Mouse (Mus musculus) bone marrow, adult 2 months (tissue): Measurements from ENCODE around the gene Mgat3. TPM values are rescaled to one million over a fixed set of nuclear protein-coding genes. Genes with fewer than 3 reads are reported as not detected.

ENCODE experiments used
- H3K27ac ChIP-seq: fragments of 200-500 bp; 2 replicates; pipeline ENCODE4 v1.5.1; 2012; ENCODE audit warnings: low read depth, mild to moderate bottlenecking, control low read depth, inconsistent platforms, low read length; ENCODE audit not compliant: control insufficient read depth, poor library complexity, insufficient read depth
- H3K4me1 ChIP-seq: fragments of 200-500 bp; 2 replicates; pipeline ENCODE4 v1.6.1; 2011; ENCODE audit warnings: low read length; ENCODE audit not compliant: control insufficient read depth, insufficient read depth
- H3K4me3 ChIP-seq: fragments of 200-500 bp; replicated peaks from 2 replicates; pipeline ENCODE3; 2011; ENCODE audit warnings: mild to moderate bottlenecking, low read depth, low read length, control low read depth; ENCODE audit not compliant: control insufficient read depth
- CTCF ChIP-seq: fragments of 200-500 bp; IDR thresholded peaks from 2 replicates; pipeline ENCODE4 v1.5.1; 2011; ENCODE audit warnings: low read length, control low read depth; ENCODE audit not compliant: control insufficient read depth, insufficient read depth
- POLR2A ChIP-seq: fragments of 200-500 bp; IDR thresholded peaks from 2 replicates; pipeline ENCODE4 v1.6.1; 2011; ENCODE audit warnings: low read depth, mild to moderate bottlenecking, control low read depth, low read length, borderline replicate concordance; ENCODE audit not compliant: control insufficient read depth
- WGBS: fragments of 180-500 bp; shearing (Covaris S2); methylation state at CpG from one replicate; pipeline ENCODE4 v1.1.7; 2018; 5-methylcytosine and 5-hydroxymethylcytosine counted together
- polyA plus RNA-seq: library from polyadenylated mRNA; stranded (reverse); fragments of >200 nt; gene quantifications from 2 replicates; pipeline ENCODE4 v1.2.4, GENCODE M21; 2011; ENCODE audit warnings: low replicate concordance; ENCODE audit not compliant: missing spikeins, insufficient read depth, insufficient read length

The Mgat3 gene
- polyA plus RNA-seq, 1 experiment, result 0.97 TPM

DNA sequence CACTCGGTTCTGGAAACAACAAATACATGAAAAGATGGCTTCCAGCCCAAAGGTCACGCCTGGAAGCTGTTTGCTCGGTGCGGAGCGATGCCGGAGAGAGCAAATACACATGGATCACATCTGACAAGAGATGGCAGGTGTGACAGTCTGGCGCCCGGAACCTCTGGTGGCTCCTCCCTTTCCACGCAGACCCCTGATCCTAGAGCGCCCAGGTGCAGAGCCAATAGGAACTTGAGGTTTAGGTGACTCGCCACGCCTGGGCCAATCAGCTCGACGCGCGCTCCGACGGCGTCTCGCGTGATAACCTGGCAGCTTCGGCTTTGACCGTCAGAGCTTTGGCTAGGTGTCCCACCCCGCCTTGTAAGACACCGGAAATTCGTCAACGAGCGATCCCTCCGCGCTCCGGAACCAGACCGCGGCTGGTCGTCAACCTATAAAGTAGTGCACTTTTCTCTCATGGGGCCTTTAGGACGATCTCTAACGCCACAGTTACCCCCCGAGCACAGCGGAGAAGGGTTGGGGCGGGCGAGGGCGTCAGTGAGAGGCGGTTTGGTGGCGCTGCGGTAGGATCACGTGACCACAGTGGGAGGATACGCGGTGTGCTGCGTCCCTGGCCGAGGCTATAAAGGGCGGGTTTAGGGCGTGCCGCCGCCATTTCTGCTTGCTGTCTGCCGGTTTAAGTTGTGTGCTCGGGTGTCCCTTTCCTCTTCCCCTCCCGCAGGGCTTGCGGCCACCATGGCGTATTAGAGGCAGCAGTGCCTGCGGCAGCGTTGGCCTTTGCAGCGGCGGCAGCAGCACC lies 81.5 kb downstream of the Mgat3 start, which contains the start of gene Atf4:
Gene Atf4 (plus strand): TSS at position 338 of the 799 bp plus-strand sequence.
- H3K4me1 ChIP-seq, result peaks cover 1% of the 10 kb centered on the region; the same call in 1 of the 2 replicates
- TF ChIP-seq POLR2A (peak; percentile 100), CTCF (0 out of 2 replicates have a peak, but pooled peaks have one; percentile 12)
- H3K27ac ChIP-seq, result peak within 1 kb of the TSS; percentile 98
- H3K4me3 ChIP-seq, result peak within 1 kb of the TSS; percentile 91
- under 1% methylated on average over 62 of the region's 62 CpGs for WGBS

DNA sequence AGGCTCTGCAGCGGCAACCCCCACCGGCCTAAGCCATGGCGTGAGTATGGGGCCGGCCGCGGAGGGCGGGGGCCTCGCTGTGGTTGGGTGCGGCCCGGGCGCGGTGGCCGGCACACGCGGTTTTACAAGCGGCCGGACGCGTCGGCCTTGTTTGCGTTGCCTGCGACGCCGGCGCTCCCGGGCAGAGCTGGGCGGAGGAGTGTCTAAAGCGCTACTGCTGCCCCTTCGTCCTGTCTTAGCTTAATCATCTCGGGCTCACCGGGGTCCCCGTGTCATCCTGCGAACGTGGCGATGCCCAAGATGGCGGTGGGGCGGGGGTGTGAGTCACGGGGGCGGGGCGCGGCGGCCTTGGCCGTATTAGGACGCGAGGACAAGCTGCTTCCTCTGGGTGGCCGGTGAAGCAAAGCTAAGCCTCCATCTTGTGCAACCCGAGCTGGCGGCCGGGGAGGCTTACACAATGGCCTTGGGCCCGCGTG lies 82.2 kb downstream of the Mgat3 start:
- Histone ChIP-seq H3K4me1 (peaks cover 1% of the 10 kb centered on the region; the same call in 1 of the 2 replicates), H3K27ac (peak overlapping the region; percentile 98), H3K4me3 (peak overlapping the region; percentile 91)
- WGBS, result under 1% methylated on average over 51 of the region's 51 CpGs
- TF ChIP-seq POLR2A (peak; percentile 48; the same call in 1 of the 2 replicates), CTCF (no peak)

DNA sequence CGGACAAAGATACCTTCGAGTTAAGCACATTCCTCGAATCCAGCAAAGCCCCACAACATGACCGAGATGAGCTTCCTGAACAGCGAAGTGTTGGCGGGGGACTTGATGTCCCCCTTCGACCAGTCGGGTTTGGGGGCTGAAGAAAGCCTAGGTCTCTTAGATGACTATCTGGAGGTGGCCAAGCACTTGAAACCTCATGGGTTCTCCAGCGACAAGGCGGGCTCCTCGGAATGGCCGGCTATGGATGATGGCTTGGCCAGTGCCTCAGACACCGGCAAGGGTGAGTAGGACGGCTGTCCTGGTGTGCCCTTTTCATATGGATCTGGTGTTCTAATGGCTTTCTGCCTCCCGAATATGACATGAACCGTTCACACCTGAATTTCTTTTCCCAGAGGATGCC lies 82.7 kb downstream of the Mgat3 start:
- TF ChIP-seq POLR2A, result no peak
- no peak for TF ChIP-seq CTCF
- 8% methylated on average over 16 of the region's 16 CpGs for WGBS
- Histone ChIP-seq H3K4me3 (peak overlapping the region; percentile 91), H3K27ac (peak overlapping the region; percentile 76), H3K4me1 (peaks cover 1% of the 10 kb centered on the region; the same call in 1 of the 2 replicates)

DNA sequence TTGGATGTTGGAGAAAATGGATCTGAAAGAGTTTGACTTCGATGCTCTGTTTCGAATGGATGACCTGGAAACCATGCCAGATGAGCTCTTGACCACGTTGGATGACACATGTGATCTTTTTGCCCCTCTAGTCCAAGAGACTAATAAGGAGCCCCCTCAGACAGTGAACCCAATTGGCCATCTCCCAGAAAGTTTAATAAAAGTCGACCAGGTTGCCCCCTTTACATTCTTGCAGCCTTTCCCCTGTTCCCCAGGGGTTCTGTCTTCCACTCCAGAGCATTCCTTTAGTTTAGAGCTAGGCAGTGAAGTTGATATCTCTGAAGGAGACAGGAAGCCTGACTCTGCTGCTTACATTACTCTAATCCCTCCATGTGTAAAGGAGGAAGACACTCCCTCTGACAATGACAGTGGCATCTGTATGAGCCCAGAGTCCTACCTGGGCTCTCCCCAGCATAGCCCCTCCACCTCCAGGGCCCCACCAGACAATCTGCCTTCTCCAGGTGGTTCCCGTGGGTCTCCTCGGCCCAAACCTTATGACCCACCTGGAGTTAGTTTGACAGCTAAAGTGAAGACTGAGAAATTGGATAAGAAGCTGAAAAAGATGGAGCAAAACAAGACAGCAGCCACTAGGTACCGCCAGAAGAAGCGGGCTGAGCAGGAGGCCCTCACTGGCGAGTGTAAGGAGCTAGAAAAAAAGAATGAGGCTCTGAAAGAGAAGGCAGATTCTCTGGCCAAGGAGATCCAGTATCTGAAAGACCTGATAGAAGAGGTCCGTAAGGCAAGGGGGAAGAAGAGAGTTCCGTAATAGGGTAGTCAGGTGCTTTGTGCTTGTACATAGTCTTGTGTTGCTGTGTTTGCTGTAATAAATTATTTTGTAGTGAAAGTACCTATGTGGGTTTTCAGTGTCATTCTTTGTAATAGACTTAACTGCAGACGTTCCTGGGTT lies 83.4 kb downstream of the Mgat3 start:
- 54% methylated on average over 12 of the region's 12 CpGs for WGBS
- Histone ChIP-seq H3K27ac (peak overlapping the region; percentile 76), H3K4me1 (peaks cover 1% of the 10 kb centered on the region; the same call in 1 of the 2 replicates), H3K4me3 (peak overlapping the region; percentile 91)
- TF ChIP-seq POLR2A (no peak), CTCF (no peak)

- TF ChIP-seq POLR2A, result no peak
- no peak for TF ChIP-seq CTCF
- peak overlapping the region; percentile 62 for H3K27ac ChIP-seq
- H3K4me1 ChIP-seq, result peaks cover 1% of the 10 kb centered on the region; the same call in 1 of the 2 replicates
- H3K4me3 ChIP-seq, result no peak overlapping the region
- 34% methylated on average over 4 of the region's 4 CpGs for WGBS
Measured at GRCm38 (mm10) chr15:80257602-80258239, 84.2 kb downstream of the Mgat3 start.

DNA sequence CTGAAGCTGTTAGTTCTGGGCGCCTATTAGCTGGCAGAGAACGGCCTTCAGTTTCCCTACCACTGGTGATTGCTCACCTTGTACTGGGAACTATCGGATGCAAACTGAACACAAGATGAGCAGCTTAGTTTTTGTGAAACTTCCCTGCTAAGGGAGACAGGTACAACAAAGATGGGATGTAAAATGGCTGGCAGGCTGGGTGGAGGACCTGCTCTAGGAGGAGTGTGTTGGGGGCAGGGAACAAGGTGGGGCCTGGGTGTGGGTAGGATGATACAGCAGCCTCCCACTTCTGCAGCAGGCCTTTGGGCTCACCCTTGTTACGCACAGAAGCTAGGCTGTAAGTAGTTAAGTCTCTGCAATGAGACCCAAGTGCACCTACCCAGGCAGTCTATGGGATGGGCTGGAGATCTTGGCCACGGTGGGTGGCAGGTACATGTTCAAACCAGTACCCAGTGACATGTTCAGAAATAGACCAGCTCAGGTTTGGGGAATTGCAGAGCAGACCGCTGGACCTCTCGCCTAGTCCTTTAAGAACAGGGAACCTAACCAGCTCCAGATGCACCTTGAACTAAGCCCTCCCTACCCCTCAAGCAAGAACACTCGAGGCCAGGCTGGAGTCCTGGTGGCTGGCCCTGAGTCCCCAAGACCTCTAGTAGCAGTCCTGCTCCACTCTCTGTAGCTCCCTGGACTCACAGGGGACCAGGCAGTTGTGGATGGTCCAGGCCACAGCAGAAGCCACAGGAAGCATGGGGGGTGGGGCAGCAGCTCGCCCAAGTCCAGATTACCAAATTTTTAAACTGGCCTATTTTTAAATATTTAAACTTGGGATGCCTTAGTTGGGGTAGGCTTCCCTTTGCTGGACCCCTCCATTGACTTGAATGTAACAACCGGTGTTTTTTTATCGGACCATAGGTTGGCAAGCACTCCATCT lies 85.0 kb downstream of the Mgat3 start:
- H3K4me1 ChIP-seq, result peaks cover 1% of the 10 kb centered on the region; the same call in 1 of the 2 replicates
- TF ChIP-seq CTCF, result no peak
- no peak for TF ChIP-seq POLR2A
- 57% methylated on average over 11 of the region's 11 CpGs for WGBS
- no peak overlapping the region for H3K4me3 ChIP-seq
- peak overlapping the region; percentile 62 for H3K27ac ChIP-seq

GRCm38 (mm10) chr15:80259406-80260045 lies 86.0 kb downstream of the Mgat3 start:
- 87% methylated on average over 8 of the region's 8 CpGs for WGBS
- no peak overlapping the region for H3K27ac ChIP-seq

More at GRCm38 (mm10) chr15:80259406-80260045, 86.0 kb downstream of the Mgat3 start:
- no peak overlapping the region for H3K4me3 ChIP-seq
- TF ChIP-seq CTCF (no peak), POLR2A (no peak)
- peaks cover 1% of the 10 kb centered on the region; the same call in 1 of the 2 replicates for H3K4me1 ChIP-seq
